Mouse (Mus musculus) right cerebral cortex, postnatal 10 days (tissue): ENCODE measurements around the gene Cntf.
A peak's percentile ranks its signal among the peaks of the same experiment; 100 is the strongest.

Experiments used
- DNase-seq, 2 experiments: peaks; one replicate each; pipeline ENCODE4 v3.0.0; 2021; ENCODE audit warnings: low spot score in 2 of 2

Gene Cntf

GRCm38 (mm10) chr19:12765308-12765707 lies at the start of gene Cntf:
Cntf (minus strand) TSS chr19:12765632.
- no peak for DNase-seq

DNA sequence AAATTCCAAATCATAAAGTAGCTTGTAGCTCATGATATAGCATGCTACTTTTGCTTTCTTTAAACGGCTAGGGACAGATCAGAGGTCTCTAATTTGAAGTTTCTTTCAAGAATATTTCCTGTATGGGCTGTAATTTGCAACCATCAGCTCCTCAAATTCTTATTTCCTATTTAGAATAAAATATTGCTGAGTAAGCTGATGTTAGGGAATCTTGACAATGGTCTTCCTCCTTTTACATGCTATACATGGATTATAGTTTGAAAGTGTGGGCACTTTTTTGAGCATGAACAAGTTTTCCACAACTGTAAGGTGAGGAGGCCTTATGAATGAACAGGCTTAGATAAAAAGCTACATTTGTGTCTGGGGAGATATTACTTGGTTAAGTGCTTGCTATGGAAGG lies 48.5 kb upstream of the Cntf start:
- no peak for DNase-seq

- DNase-seq: no peak
Observed at GRCm38 (mm10) chr19:12812644-12813364, 47.4 kb upstream of the Cntf start.

DNA sequence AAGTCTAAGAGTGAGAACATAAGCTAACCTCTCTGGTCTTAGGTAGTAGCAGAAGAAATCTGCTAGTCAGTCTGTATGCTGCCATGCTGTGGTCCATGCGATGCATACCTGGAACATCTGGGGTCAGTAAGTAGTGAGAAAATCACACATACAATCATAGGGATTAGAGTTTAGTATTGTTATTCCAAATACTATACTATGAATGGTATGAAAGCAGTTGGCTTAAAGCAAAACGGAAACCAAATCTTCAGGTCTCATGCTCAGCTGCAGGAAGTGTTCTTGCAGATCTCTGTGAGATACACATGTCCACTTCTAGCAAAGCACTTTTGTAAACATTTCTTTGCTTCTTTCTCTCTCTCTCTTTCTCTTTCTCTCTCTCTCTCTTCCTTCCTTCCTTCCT lies 40.8 kb upstream of the Cntf start:
- no peak for DNase-seq

GRCm38 (mm10) chr19:12805730-12806129 lies 40.3 kb upstream of the Cntf start:
- DNase-seq: no peak

DNA sequence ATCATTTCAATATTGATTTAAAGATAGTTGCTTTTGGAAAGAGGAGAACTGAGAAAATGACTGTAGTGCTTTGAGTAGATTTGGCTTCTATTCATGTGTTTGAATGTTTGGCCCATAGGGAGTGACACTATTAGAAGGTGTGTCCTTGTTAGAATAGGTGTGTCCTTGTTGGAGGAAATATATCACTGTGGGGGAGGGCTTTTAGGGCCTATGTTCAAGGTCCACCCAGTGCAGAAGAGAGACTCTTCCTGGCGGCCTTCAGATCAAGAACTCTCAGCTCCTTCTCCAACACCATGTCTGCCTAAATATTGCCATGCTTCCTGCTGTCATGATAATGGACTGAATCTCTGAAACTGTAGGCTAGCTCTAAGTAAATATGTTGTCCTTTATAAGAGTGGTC lies 38.8 kb upstream of the Cntf start:
- DNase-seq: no peak

GRCm38 (mm10) chr19:12802830-12803229 lies 37.4 kb upstream of the Cntf start:
- DNase-seq: no peak

DNA sequence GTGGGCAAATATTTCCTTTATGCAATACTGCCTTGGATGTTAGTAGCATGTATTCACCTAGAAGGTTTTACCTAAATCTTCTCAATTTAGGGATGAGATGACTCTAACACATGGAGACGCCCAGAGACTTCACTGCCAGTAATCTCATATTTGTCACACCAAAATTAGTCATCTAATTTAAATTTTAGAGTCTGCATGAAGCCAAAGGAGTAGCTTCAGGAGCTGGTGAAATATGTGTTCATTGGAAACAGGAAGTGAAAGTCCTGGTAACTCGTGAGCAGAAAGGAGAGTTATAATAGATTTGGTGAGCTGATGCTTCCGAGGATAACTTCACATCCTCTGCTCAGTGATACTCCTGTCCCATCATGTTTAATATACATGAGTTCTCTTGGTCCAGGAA lies 35.6 kb upstream of the Cntf start:
- no peak for DNase-seq

DNA sequence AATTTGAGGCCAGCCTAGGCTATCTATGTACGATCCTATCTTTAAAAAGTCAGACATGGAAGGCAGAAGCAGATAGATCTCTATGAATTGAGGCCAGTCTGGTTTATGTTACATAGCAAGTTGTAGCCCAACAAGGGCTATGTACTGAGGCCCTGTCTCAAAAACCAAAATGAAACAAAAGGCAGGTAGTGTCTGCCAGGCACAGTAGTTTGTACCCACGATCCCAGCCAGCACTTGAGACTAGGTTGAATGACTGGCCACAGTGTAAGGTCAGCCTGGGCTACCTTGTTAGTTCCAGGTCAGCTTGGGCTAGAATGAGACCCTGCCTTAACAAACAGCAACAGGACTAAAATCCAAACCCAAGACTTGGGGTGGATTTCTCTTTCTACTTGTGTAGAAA lies 35.2 kb upstream of the Cntf start:
- DNase-seq: no peak

DNA sequence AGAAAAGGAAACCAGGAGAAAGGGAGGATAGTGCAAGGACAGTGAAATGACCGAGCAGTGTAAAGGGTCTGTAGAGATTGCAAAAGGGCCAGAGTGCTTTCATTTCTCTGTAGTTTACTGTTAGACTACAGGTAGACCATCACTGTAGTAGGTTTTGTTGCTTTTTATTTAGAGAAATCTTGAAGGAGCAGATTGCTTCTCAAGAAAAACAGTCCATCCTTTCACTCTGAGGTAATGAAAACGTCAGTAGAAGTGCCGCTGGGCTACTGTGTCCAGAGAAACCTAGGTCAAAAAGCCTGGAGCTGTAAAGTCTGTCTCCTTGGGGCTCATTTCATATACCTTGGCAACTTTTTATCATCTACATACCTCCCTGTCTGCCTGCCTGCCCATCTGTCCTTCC lies 33.6 kb upstream of the Cntf start:
- DNase-seq: no peak

DNA sequence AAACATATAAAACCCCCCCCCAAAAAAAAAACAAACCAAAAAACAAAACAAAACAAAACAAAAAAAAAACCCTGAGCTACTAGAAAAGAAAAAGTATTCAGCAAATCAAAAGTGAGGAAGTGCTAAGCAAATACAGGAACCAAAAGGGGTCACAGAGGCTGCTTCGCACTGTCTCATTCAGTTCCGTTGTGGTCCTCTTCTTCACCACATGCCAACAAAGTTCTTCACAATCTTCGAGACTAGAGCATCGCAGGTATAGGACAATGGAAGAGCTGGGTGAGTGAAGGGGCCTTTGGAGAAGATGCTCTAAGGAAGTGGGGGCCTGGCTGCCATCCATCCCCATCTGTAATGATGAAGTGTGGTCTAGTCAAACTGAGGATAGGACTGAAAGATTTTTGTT lies 33.0 kb upstream of the Cntf start:
- DNase-seq: peak in 1 of 2 experiments; percentile 18

GRCm38 (mm10) chr19:12797071-12797470 lies 31.6 kb upstream of the Cntf start:
- peak in 1 of 2 experiments; percentile 39 for DNase-seq

DNA sequence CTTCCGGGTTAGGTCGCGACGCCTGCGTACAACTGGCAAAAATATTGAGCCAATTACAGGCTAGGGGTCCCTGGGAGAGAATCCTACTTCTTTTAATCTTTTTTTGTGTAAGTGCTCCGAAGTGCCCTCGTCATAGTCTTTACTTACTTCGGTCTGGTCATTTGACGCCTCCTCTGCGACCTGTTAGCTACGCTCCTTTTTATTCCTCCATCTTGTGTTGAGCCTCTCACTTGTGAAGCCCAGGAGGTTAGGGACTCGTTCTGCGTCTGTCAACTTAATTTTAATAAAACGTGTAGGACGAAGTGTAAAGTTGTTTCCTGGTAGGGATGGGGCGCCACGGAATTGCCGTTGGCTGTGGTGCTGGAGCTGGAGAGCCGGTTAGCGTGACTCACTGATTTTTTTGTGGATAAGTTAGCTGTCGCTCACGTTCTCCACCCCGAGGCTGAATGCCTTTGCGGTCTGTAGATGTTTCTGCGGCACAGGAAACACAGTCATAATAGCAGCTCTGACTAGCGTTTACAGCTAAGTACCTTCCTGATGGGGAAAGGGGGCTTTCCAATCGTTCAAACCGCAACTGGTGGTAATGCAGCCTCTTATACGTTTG lies 31.0 kb upstream of the Cntf start:
- peak; percentile 60 to 70 for DNase-seq

DNA sequence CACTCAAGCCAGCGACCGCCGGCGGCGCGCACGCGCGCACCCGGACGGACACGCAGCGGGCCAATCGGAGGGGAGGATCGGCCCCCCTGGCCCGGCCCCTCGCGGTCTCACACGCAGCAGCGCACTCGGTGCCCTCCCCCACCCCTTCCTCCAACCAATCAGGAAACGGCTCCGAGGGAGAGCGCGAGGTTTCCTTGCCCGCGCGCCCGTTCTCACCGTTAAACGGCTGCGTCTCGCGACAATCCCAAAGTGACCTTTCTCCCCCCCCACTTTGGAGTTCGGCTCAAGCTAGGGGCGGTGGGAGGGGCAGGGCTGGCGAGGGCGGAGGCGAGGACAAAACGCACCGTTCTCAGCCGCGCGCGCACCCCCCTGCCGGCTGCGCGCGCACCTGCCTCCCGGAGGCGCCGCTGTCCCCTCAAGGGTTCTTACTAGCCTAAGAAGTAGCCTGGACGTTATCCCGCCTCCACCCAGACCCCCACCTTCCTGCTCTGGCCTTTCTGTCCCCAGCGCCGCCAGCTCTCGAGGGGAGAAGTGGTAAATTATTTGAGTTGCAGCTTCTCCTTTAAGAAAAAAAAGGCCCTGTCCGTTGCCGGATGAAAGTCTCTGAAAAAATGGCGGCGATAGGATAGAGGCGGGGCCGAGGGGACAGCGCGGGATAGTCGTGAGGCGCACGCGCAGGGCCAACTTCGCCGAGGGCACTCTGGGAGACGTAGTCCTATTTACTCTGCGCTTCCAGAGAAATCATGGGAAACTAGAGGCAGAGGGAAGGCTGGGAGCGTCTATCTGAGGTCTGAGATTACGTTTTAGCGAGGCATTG lies 30.3 kb upstream of the Cntf start, which contains the start of the genes Zfp91 and Lpxn:
Gene Zfp91, minus strand, starts transcription at position 616 of the 817 bp plus-strand sequence.
Gene Lpxn, plus strand, starts transcription at position 683 of the 817 bp plus-strand sequence.
- peak; percentile 98 to 99 for DNase-seq

GRCm38 (mm10) chr19:12795110-12795509 lies 29.7 kb upstream of the Cntf start:
- DNase-seq: no peak

- DNase-seq: peak; percentile 95
Observed at GRCm38 (mm10) chr19:12794056-12795044, 28.9 kb upstream of the Cntf start.

DNA sequence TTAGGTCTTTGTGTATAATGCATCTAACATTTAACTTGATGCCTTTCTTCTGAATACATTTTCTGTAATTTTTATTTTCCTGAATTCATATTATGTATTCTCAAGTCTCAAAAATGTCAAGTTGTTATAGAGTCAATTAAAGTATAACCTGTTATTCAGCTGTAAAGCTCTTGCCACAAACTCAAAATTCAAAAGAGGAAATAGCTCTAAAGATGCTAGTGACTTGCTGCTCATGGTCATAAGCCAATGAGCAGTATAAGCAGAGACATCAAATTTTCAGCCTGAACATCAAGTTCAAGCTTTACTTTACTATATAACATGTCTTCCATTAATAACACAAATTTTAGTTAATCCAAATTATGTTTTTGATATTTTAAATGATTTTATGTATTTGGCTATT lies 26.9 kb upstream of the Cntf start:
- DNase-seq: no peak

DNA sequence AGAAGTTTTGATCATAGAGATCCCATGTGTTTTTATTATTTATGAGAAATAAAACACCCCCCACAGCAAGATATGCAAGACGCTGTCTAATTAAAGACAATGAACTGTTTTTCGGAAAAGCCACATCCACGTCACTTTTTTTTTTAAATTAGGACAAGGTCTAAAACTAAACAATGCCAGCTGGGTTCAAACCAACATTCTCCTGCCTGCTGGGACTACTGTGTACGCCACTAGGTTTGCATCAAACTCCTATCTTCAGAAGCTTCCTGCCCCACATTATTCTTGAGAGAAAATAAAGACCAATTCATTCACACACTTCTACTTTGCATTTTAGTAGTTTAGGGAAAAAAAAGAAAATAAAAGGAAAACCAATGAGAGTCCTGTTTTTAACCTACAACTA lies 22.3 kb upstream of the Cntf start:
- DNase-seq: no peak

DNA sequence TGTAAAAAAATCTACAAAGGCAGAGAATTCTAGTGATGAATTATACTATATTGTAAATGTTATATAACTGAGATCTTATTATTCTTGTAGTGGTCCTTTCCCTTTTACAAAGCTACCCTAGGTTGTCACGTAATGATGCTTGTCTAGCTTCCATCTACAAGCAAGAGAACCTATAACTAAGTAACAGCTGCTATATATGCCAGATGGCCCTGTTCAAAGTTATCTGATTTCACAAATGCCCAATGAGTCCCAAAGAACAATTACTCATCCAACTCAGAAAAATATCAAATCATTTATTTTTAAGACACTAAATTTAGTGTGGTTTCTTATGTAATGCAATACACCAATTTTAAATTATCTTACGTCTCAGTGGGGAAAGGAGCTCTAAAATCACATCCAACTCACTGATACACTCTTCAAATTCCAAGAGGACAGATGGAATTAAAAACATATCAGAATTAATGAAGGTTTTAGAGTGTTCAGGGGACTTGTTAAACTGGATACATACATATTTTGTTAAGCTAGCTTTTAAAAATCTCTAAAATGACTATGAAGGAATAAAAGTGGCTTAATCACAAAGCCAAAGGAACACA lies 21.5 kb upstream of the Cntf start:
- no peak for DNase-seq

- no peak for DNase-seq
Observed at GRCm38 (mm10) chr19:12780437-12780836, 15.0 kb upstream of the Cntf start.

GRCm38 (mm10) chr19:12770888-12771287 lies 5.5 kb upstream of the Cntf start:
- no peak for DNase-seq
